Mouse (Mus musculus) intestine, embryonic 14.5 days (tissue): ENCODE measurements around the gene G430095P16Rik. TPM values are rescaled to one million over a fixed set of nuclear protein-coding genes. Genes with fewer than 3 reads are reported as not detected.
A peak's percentile ranks its signal among the peaks of the same experiment; 100 is the strongest.

ENCODE experiments used
- ATAC-seq: fragments of 200-750 bp; cut with Nextera tagmentation; replicated peaks from 2 replicates; pipeline ENCODE4 v1.8.0; 2017; ENCODE audit warnings: low read depth, moderate number of reproducible peaks, moderate TSS enrichment, moderate library complexity; ENCODE audit not compliant: low FRiP score, low TSS enrichment
- DNase-seq: peaks from one replicate; pipeline ENCODE4 v3.0.0-alpha.2; 2018; ENCODE audit warnings: low spot score
- H3K27ac ChIP-seq: fragments of 300-500 bp; sonication (generic); 2 replicates; pipeline ENCODE4 v1.5.1; 2014; ENCODE audit warnings: low read depth, mild to moderate bottlenecking, control low read depth
- H3K27me3 ChIP-seq: fragments of 300-500 bp; sonication (generic); replicated peaks from 2 replicates; pipeline ENCODE4 v1.6.1; 2014; ENCODE audit warnings: low read length, control low read depth; ENCODE audit not compliant: control insufficient read depth, insufficient read depth
- H3K36me3 ChIP-seq: fragments of 300-500 bp; sonication (generic); 2 replicates; pipeline ENCODE4 v1.6.1; 2014; ENCODE audit warnings: low read length, control low read depth; ENCODE audit not compliant: control insufficient read depth, insufficient read depth
- H3K4me1 ChIP-seq: fragments of 300-500 bp; sonication (generic); replicated peaks from 2 replicates; pipeline ENCODE4 v1.6.1; 2014; ENCODE audit warnings: low read length, control low read depth, mixed read lengths; ENCODE audit not compliant: control insufficient read depth, insufficient read depth
- H3K4me2 ChIP-seq: fragments of 300-500 bp; sonication (generic); 2 replicates; pipeline ENCODE4 v1.6.1; 2014; ENCODE audit warnings: low read length
- H3K4me3 ChIP-seq: fragments of 300-500 bp; sonication (generic); 2 replicates; pipeline ENCODE4 v1.5.1; 2014; ENCODE audit warnings: low read depth, low read length, control low read depth, mixed read lengths
- H3K9ac ChIP-seq: fragments of 300-500 bp; sonication (generic); 2 replicates; pipeline ENCODE4 v1.6.1; 2014; ENCODE audit warnings: mild to moderate bottlenecking, low read length
- H3K9me3 ChIP-seq: fragments of 300-500 bp; sonication (generic); 2 replicates; pipeline ENCODE4 v1.6.1; 2016; ENCODE audit warnings: low read length, control low read depth; ENCODE audit not compliant: control insufficient read depth
- WGBS: fragments of 180-500 bp; shearing (Covaris S2); extraction: QIAGEN DNeasy Blood & Tissue Kit; methylation state at CpG from one replicate; pipeline ENCODE4 v1.1.7; 2014; 5-methylcytosine and 5-hydroxymethylcytosine counted together
- polyA plus RNA-seq: library from polyadenylated mRNA; unstranded; fragments of >200 nt; fragmentation: Nextera tagmentation; extraction: Ambion mirVana; gene quantifications from 2 replicates; pipeline ENCODE4 v1.2.1, GENCODE M21; 2014

Gene G430095P16Rik
- polyA plus RNA-seq, 1 experiment from 2014 or later = 3.3 TPM

GRCm38 (mm10) chr8:84700941-84701911 lies 21.6 kb upstream of the G430095P16Rik start, which contains the start of gene Lyl1:
TSS of gene Lyl1 (plus strand) at chr8:84701457.
- Histone ChIP-seq H3K4me1 (peaks cover 4% of the 10 kb centered on the region), H3K9ac (0 out of 2 replicates have a peak within 1 kb of the TSS, but pooled peaks have one; percentile 7), H3K4me2 (peak within 1 kb of the TSS; percentile 31), H3K9me3 (no peaks in the 10 kb centered on the region), H3K27me3 (peaks cover 52% of the 10 kb centered on the region), H3K27ac (0 out of 2 replicates have a peak within 1 kb of the TSS, but pooled peaks have one; percentile 43), H3K4me3 (peak within 1 kb of the TSS; percentile 18), H3K36me3 (peaks cover 32% of the 10 kb centered on the region)
- 8% methylated on average over 34 of the region's 34 CpGs for WGBS
- no peak; the same call in 1 of the 2 replicates for ATAC-seq
- no peak for DNase-seq

- H3K4me1 ChIP-seq = peaks cover 13% of the 10 kb centered on the region
- 71% methylated on average over 9 of the region's 9 CpGs for WGBS
- H3K4me2 ChIP-seq = peak overlapping the region; percentile 31; the same call in 1 of the 2 replicates
- no peak overlapping the region for H3K9ac ChIP-seq
- no peak for DNase-seq
- no peaks in the 10 kb centered on the region for H3K9me3 ChIP-seq
- peaks cover 19% of the 10 kb centered on the region for H3K36me3 ChIP-seq
- H3K27me3 ChIP-seq = peaks cover 65% of the 10 kb centered on the region
- no peak overlapping the region for H3K27ac ChIP-seq
- no peak for ATAC-seq
- peak overlapping the region; percentile 18 for H3K4me3 ChIP-seq
Observed at GRCm38 (mm10) chr8:84702561-84702960, 20.2 kb upstream of the G430095P16Rik start.

DNA sequence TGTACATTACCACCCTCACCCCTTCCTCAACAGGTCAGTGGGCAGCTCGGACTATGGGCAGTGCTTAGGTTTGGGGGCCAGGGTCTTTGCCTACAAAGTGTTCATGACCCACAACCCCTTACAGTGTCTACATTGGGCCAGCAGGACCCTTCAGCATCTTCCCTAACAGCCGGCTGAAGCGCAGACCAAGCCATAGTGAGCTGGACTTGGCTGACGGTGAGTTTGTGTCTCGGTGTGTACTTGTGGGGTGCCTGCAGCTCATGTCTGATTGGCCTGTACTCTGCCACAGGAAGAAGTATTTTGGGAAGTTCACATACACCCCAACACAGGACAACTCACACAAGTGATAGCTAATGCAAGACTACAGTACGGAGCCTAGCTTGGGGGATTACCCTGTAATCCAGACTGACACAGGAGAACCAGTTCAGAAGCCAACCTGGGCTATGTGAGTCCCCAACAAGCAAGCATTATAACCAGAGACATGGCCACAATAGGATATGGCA lies 19.8 kb upstream of the G430095P16Rik start:
- Histone ChIP-seq H3K4me3 (no peak overlapping the region), H3K36me3 (peaks cover 14% of the 10 kb centered on the region)

DNA sequence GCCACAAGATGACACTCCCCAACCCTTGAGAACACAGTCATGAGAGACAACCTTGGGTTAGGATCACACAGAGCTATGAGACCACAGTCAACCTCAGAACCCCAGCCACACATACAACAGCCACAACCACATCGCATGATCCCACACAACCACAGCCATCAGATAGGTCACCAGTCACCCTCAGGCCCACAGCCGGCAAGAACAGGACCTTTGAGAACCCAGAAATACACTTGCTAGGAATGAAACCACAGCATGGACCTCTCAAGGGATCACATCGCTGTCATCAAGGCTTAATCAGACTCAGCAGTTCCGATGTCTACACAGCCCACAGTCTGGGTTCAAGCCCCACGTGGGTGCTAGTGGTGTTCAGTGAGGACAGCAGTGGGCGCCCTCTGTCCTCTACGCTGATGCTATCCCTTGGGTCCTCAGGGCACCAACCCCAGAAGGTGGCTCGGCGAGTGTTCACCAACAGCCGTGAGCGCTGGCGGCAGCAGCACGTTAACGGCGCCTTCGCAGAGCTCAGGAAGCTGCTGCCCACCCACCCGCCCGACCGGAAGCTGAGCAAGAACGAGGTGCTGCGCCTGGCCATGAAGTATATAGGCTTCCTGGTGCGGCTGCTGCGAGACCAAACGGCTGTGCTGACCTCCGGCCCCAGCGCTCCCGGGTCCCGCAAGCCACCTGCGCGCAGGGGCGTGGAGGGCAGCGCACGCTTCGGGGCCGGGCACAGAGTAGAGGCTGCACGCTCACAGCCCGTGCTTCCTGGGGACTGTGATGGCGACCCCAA lies 19.1 kb upstream of the G430095P16Rik start:
- no peak for DNase-seq
- peaks cover 76% of the 10 kb centered on the region for H3K27me3 ChIP-seq
- no peak overlapping the region for H3K9ac ChIP-seq

More for the DNA sequence above, 19.8 kb upstream of the G430095P16Rik start:
- WGBS = 85% methylated on average over 6 of the region's 6 CpGs
- DNase-seq (no peak), ATAC-seq (no peak)
- Histone ChIP-seq H3K9ac (no peak overlapping the region), H3K4me2 (peak overlapping the region; percentile 31; the same call in 1 of the 2 replicates), H3K4me1 (peaks cover 18% of the 10 kb centered on the region), H3K27ac (no peak overlapping the region), H3K27me3 (peaks cover 69% of the 10 kb centered on the region), H3K9me3 (no peaks in the 10 kb centered on the region)

GRCm38 (mm10) chr8:84704356-84704755 lies 18.5 kb upstream of the G430095P16Rik start:
- peaks cover 2% of the 10 kb centered on the region for H3K36me3 ChIP-seq
- peak overlapping the region; percentile 37 for H3K4me2 ChIP-seq
- H3K27ac ChIP-seq = no peak overlapping the region
- no peak overlapping the region for H3K9ac ChIP-seq
- no peak for ATAC-seq
- peaks cover 80% of the 10 kb centered on the region for H3K27me3 ChIP-seq
- H3K4me1 ChIP-seq = peaks cover 23% of the 10 kb centered on the region
- H3K9me3 ChIP-seq = no peaks in the 10 kb centered on the region
- peak overlapping the region; percentile 16; the same call in 1 of the 2 replicates for H3K4me3 ChIP-seq
- WGBS = 4% methylated on average over 16 of the region's 16 CpGs
- peak; percentile 87 for DNase-seq

More for the DNA sequence above, 19.1 kb upstream of the G430095P16Rik start:
- 10% methylated on average over 38 of the region's 38 CpGs for WGBS
- peak overlapping the region; percentile 16; the same call in 1 of the 2 replicates for H3K4me3 ChIP-seq
- no peak for ATAC-seq
- H3K4me2 ChIP-seq = peak overlapping the region; percentile 37
- no peaks in the 10 kb centered on the region for H3K9me3 ChIP-seq
- peaks cover 9% of the 10 kb centered on the region for H3K36me3 ChIP-seq
- H3K27ac ChIP-seq = no peak overlapping the region
- H3K4me1 ChIP-seq = peaks cover 19% of the 10 kb centered on the region

DNA sequence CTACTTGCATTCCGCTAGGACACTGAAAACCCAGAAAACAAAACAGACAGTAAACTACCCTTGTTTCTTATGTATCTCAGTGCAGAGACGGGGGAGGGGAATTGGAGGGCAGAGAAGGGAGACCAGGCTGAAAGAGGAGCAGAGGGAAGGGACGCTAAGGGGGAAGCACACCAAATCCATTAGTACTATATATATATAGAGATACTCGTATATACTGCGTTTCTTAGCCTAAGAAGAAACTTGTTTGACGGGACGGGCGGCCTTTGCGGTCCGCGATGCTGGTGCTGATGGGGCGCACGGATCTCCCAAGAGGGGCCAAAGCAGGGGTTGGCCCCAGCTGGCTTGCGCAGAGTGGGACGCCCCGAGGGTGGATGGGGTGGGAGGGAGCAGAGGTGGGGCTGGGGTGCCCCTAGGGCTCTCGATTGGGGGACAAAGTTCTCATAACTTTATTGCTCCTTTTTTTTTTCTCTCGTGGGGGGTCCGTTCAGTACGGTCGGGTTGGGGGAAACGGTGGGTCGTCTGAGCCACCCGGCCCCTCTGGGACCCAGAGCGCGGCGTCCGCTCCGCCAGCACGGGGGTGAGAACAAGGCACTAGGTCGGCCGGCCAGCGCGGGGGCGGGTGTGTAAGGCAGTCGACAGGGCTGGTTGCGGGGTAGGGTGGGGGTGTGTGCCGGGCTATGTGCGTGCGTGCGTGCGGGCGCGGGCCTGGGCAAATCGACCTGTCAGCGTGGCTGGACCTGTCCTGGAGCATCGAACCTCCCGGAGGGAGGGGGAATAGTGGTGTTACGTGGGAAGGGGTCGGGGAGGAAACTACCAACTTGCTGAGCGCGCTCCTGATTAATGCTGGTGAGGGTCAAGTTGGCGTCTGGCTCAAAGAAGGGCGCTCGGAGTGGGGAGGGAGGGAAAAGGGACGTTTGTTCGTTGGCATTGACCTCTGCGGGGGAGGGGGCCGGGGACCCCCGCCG lies 17.7 kb upstream of the G430095P16Rik start:
- H3K36me3 ChIP-seq = no peaks in the 10 kb centered on the region
- H3K9me3 ChIP-seq = no peaks in the 10 kb centered on the region
- peak overlapping the region; percentile 13 for H3K4me3 ChIP-seq
- WGBS = 2% methylated on average over 61 of the region's 61 CpGs
- no peak overlapping the region for H3K27ac ChIP-seq
- H3K4me1 ChIP-seq = peaks cover 23% of the 10 kb centered on the region
- peaks cover 80% of the 10 kb centered on the region for H3K27me3 ChIP-seq
- ATAC-seq (no peak), DNase-seq (no peak)
- no peak overlapping the region for H3K9ac ChIP-seq
- peak overlapping the region; percentile 26 for H3K4me2 ChIP-seq

GRCm38 (mm10) chr8:84705960-84706359 lies 16.8 kb upstream of the G430095P16Rik start:
- Histone ChIP-seq H3K27ac (no peak overlapping the region), H3K4me1 (peaks cover 23% of the 10 kb centered on the region), H3K4me3 (peak overlapping the region; percentile 13; the same call in 1 of the 2 replicates)

More at GRCm38 (mm10) chr8:84705960-84706359, 16.8 kb upstream of the G430095P16Rik start:
- no peak for ATAC-seq
- 3% methylated on average over 12 of the region's 12 CpGs for WGBS
- Histone ChIP-seq H3K27me3 (peaks cover 81% of the 10 kb centered on the region), H3K9ac (no peak overlapping the region), H3K9me3 (no peaks in the 10 kb centered on the region), H3K4me2 (peak overlapping the region; percentile 26; the same call in 1 of the 2 replicates), H3K36me3 (no peaks in the 10 kb centered on the region)
- DNase-seq = no peak
